Mouse (Mus musculus) embryonic fibroblast, embryonic 13.5 days (primary cell): ENCODE measurements around the gene Sprr2a3.
"Not testable (repeated sequence)": the region's sequence is repeated elsewhere in the genome, so short reads cannot be mapped to it uniquely, and the experiment has no call there.

ENCODE experiments used
- CTCF ChIP-seq: IDR thresholded peaks from 2 replicates; pipeline ENCODE4 v1.5.1; 2011; ENCODE audit warnings: mild to moderate bottlenecking, control low read depth, low read length, moderate library complexity, borderline replicate concordance; ENCODE audit not compliant: insufficient read depth
- POLR2A ChIP-seq: IDR thresholded peaks from 2 replicates; pipeline ENCODE4 v1.6.1; 2011; ENCODE audit warnings: low read depth, mild to moderate bottlenecking, control low read depth, low read length, moderate library complexity

GRCm38 (mm10) chr3:92238736-92239135 lies 46.5 kb upstream of the Sprr2a3 start:
- not testable (repeated sequence) for TF ChIP-seq CTCF, POLR2A
